Mouse (Mus musculus) heart, postnatal 0 days (tissue): ENCODE measurements around the gene Rnf169.

Experiments used
- CTCF ChIP-seq: IDR thresholded peaks from 2 replicates; pipeline ENCODE4 v1.5.1; 2016; ENCODE audit warnings: antibody characterized with exemption, control low read depth, low read depth
- EP300 ChIP-seq: IDR thresholded peaks from 2 replicates; pipeline ENCODE4 v1.6.1; 2016; ENCODE audit warnings: antibody characterized with exemption, low read depth

DNA sequence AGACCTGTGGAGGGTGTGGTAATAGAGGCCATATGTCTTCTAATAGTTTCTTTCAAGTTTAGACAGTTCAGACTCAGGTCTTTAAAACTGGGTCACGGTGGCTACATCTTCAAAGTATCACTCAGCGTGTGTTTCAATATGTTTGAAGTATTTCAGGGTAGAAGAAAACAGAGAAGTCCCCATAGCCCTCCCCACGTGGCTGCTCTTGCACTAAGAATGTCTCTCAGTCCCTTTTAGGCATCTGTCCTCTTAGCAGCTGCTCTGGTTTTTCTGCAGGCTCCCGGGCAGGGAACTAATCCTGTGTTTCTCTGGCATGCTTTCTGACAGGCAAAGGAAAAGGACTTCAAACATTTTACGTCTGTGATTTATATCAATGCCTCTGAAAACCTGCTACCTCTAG, 104.4 kb downstream of the Rnf169 start:
- TF ChIP-seq CTCF (no peak), EP300 (no peak)
